Mouse (Mus musculus) G1E (cell line): ENCODE measurements around the gene Olfr655. TPM values are rescaled to one million over a fixed set of nuclear protein-coding genes. Genes with fewer than 3 reads are reported as not detected.

Source experiments
- ATAC-seq: 2 replicates; pipeline ENCODE4 v1.8.0; 2016; ENCODE audit warnings: mild to moderate bottlenecking; ENCODE audit not compliant: insufficient number of reproducible peaks, poor library complexity, low FRiP score, severe bottlenecking; ENCODE audit errors: extremely low read depth
- DNase-seq: peaks from one replicate; pipeline ENCODE4 v3.0.0; 2012; ENCODE audit warnings: low spot score
- H3K27me3 ChIP-seq: 2 replicates; pipeline ENCODE4 v1.6.1; 2012; ENCODE audit warnings: mild to moderate bottlenecking, low read length, inconsistent platforms; ENCODE audit not compliant: insufficient read depth
- H3K36me3 ChIP-seq: replicated peaks from 2 replicates; pipeline ENCODE3; 2012; ENCODE audit warnings: mild to moderate bottlenecking, inconsistent platforms
- H3K4me1 ChIP-seq: 2 replicates; pipeline ENCODE4 v1.6.1; 2012; ENCODE audit warnings: low read depth, low read length, inconsistent platforms, mixed read lengths; ENCODE audit not compliant: insufficient read depth
- H3K4me3 ChIP-seq: 2 replicates; pipeline ENCODE4 v1.5.1; 2012; ENCODE audit warnings: low read depth, mild to moderate bottlenecking, inconsistent platforms, low read length, moderate library complexity, mixed read lengths
- H3K9me3 ChIP-seq: replicated peaks from 2 replicates; pipeline ENCODE4 v1.6.1; 2012; ENCODE audit warnings: inconsistent platforms
- CTCF ChIP-seq: IDR thresholded peaks from 2 replicates; pipeline ENCODE4 v1.5.1; 2012; ENCODE audit warnings: low read depth, low read length, inconsistent platforms, mixed read lengths
- GATA1 ChIP-seq: IDR thresholded peaks from 2 replicates; pipeline ENCODE4 v1.6.1; 2012; ENCODE audit warnings: borderline replicate concordance, low read length, inconsistent platforms, mixed read lengths
- GATA2 ChIP-seq: IDR thresholded peaks from 2 replicates; pipeline ENCODE4 v1.6.1; 2012; ENCODE audit warnings: low read depth, low read length, inconsistent platforms, borderline replicate concordance
- POLR2AphosphoS5 ChIP-seq: IDR thresholded peaks from 2 replicates; pipeline ENCODE4 v1.6.1; 2012; ENCODE audit warnings: low read depth, low read length, inconsistent platforms; ENCODE audit not compliant: insufficient replicate concordance
- TAL1 ChIP-seq: conservative IDR thresholded peaks from 2 replicates; pipeline ENCODE4 v1.6.1; 2012; ENCODE audit warnings: low read depth, low read length, inconsistent platforms, mixed read lengths
- polyA plus RNA-seq: library from polyadenylated mRNA; stranded (reverse); fragments of >175 nt; gene quantifications from 2 replicates; pipeline ENCODE4 v1.2.3, GENCODE M21; 2012
- total RNA-seq, 2 experiments: library from RNA; stranded (forward) in 1 of 2; stranded (reverse) in 1 of 2; fragments of 200-1000 nt in 1 of 2; fragments of >200 nt in 1 of 2; fragmentation: Nextera tagmentation in 1 of 2; gene quantifications; 2 replicates each; pipeline ENCODE4 v1.2.3; 2014 to 2017

Gene Olfr655
- total and polyA plus RNA-seq, 3 experiments = 0.33 TPM; not detected in 2

DNA sequence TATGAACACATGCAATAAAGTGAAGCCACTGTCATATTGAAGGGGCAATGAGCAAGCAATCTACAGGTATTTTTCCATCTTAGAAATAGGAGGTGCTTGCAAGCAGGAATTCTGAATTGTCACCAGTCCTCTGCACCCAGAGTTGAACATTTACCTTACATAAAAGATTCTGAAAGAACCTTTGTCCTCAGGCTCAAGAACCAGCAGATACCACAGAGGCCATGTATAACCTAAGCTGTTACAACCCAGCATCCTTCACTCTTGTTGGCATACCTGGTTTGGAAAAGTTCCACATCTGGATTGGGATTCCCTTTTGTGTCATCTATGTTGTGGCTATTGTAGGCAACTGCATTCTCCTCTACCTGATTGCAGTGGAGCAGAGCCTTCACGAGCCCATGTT, 48.9 kb downstream of the Olfr655 start:
- no peaks in the 10 kb centered on the region for H3K4me1 ChIP-seq
- H3K27me3 ChIP-seq = no peaks in the 10 kb centered on the region
- DNase-seq (no peak), ATAC-seq (no peak)
- H3K9me3 ChIP-seq = no peaks in the 10 kb centered on the region
- TF ChIP-seq GATA2 (no peak), TAL1 (no peak), POLR2AphosphoS5 (no peak), GATA1 (no peak), CTCF (no peak)
- no peak overlapping the region for H3K4me3 ChIP-seq
- no peaks in the 10 kb centered on the region for H3K36me3 ChIP-seq

DNA sequence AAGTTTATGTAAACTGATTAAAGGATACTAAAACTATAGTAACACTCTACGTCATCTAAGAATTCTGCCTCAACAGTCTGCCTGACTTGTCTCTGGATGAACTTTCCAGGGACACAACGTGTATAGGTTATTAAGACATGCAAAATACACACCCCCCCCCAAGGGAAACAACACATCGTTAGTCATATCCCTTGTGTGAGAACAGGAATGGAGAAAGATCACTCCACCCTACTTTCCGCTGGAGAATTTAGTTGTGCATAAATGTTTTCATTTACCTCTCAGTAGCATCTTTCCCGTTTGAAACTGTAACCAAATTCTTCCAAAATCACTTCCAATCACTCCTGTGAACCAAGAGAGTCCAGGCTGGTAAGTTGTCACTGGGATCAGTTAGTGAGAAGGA, 51.7 kb downstream of the Olfr655 start, which contains the start of gene Olfr651:
Olfr651 (plus strand) TSS at position 301 of the 400 bp plus-strand sequence.
- Histone ChIP-seq H3K4me3 (no peak within 1 kb of the TSS), H3K36me3 (no peaks in the 10 kb centered on the region), H3K9me3 (no peaks in the 10 kb centered on the region), H3K27me3 (no peaks in the 10 kb centered on the region), H3K4me1 (no peaks in the 10 kb centered on the region)
- DNase-seq (no peak), ATAC-seq (no peak)
- TF ChIP-seq TAL1 (no peak), GATA2 (no peak), GATA1 (no peak), CTCF (no peak), POLR2AphosphoS5 (no peak)

Other genes starting within 250 kb of the Olfr655 start
- gene Trim12c, start 248.4 kb downstream of the Olfr655 start, total RNA-seq (2014; fragmentation: Nextera tagmentation) = 20.3 and 20.5 TPM in 2 replicates
- 45.8 and 61.2 TPM in 2 replicates for gene Trim12c, start 248.4 kb downstream of the Olfr655 start, total RNA-seq (2017)
- 0.68 and 1.3 TPM in 2 replicates for gene Trim12c, start 248.4 kb downstream of the Olfr655 start, polyA plus RNA-seq
- gene Trim30b, start 231.9 kb downstream of the Olfr655 start, total RNA-seq (2014; fragmentation: Nextera tagmentation) = not detected in 2 replicates
- gene Trim30b, start 231.9 kb downstream of the Olfr655 start, total RNA-seq (2017) = 0.12 and 0.22 TPM in 2 replicates
- gene Trim30b, start 231.9 kb downstream of the Olfr655 start, polyA plus RNA-seq = not detected in 2 replicates
- not detected in 2 replicates for gene Trim30c, start 200.9 kb downstream of the Olfr655 start, total RNA-seq (2014; fragmentation: Nextera tagmentation)
- gene Trim30c, start 200.9 kb downstream of the Olfr655 start, total RNA-seq (2017) = not detected in 2 replicates
- not detected in 2 replicates for gene Trim30c, start 200.9 kb downstream of the Olfr655 start, polyA plus RNA-seq
- 0.87 TPM in 1 of 2 replicates, not detected in the other for gene Trim30a, start 136.6 kb downstream of the Olfr655 start, total RNA-seq (2014; fragmentation: Nextera tagmentation)
- 0.58 and 0.60 TPM in 2 replicates for gene Trim30a, start 136.6 kb downstream of the Olfr655 start, total RNA-seq (2017)
- 0.02 TPM in 2 replicates for gene Trim30a, start 136.6 kb downstream of the Olfr655 start, polyA plus RNA-seq
- gene Trim30d, start 93.9 kb downstream of the Olfr655 start, total RNA-seq (2014; fragmentation: Nextera tagmentation) = not detected in 2 replicates
- gene Trim30d, start 93.9 kb downstream of the Olfr655 start, total RNA-seq (2017) = 0.11 TPM in 1 of 2 replicates, not detected in the other
- gene Trim30d, start 93.9 kb downstream of the Olfr655 start, polyA plus RNA-seq = not detected in 2 replicates
- gene Olfr651, start 51.6 kb downstream of the Olfr655 start, total RNA-seq (2014; fragmentation: Nextera tagmentation) = not detected in 2 replicates
- 0.12 TPM in 1 of 2 replicates, not detected in the other for gene Olfr651, start 51.6 kb downstream of the Olfr655 start, total RNA-seq (2017)
- not detected in 2 replicates for gene Olfr651, start 51.6 kb downstream of the Olfr655 start, polyA plus RNA-seq
- not detected in 2 replicates for gene Olfr652, start 40.9 kb downstream of the Olfr655 start, total RNA-seq (2014; fragmentation: Nextera tagmentation)
- 0.22 and 0.29 TPM in 2 replicates for gene Olfr652, start 40.9 kb downstream of the Olfr655 start, total RNA-seq (2017)
- gene Olfr652, start 40.9 kb downstream of the Olfr655 start, polyA plus RNA-seq = not detected in 2 replicates
- not detected in 2 replicates for gene Olfr653, start 24.5 kb downstream of the Olfr655 start, total RNA-seq (2014; fragmentation: Nextera tagmentation)
- gene Olfr653, start 24.5 kb downstream of the Olfr655 start, total RNA-seq (2017) = 0.05 and 0.12 TPM in 2 replicates
- gene Olfr653, start 24.5 kb downstream of the Olfr655 start, polyA plus RNA-seq = not detected in 2 replicates
- not detected in 2 replicates for gene Olfr654, start 14.8 kb downstream of the Olfr655 start, total RNA-seq (2014; fragmentation: Nextera tagmentation)
- 0.06 and 0.27 TPM in 2 replicates for gene Olfr654, start 14.8 kb downstream of the Olfr655 start, total RNA-seq (2017)
- gene Olfr654, start 14.8 kb downstream of the Olfr655 start, polyA plus RNA-seq = not detected in 2 replicates
- gene Olfr656, start 12.2 kb upstream of the Olfr655 start, total RNA-seq (2014; fragmentation: Nextera tagmentation) = not detected in 2 replicates
- 0.05 and 0.06 TPM in 2 replicates for gene Olfr656, start 12.2 kb upstream of the Olfr655 start, total RNA-seq (2017)
- gene Olfr656, start 12.2 kb upstream of the Olfr655 start, polyA plus RNA-seq = not detected in 2 replicates
- gene Olfr657, start 23.0 kb upstream of the Olfr655 start, total RNA-seq (2014; fragmentation: Nextera tagmentation) = not detected in 2 replicates
- gene Olfr657, start 23.0 kb upstream of the Olfr655 start, total RNA-seq (2017) = 0.06 TPM in 1 of 2 replicates, not detected in the other
- not detected in 2 replicates for gene Olfr657, start 23.0 kb upstream of the Olfr655 start, polyA plus RNA-seq
- not detected in 2 replicates for gene Olfr658, start 45.5 kb upstream of the Olfr655 start, total RNA-seq (2014; fragmentation: Nextera tagmentation)
- gene Olfr658, start 45.5 kb upstream of the Olfr655 start, total RNA-seq (2017) = 0.16 TPM in 1 of 2 replicates, not detected in the other
- gene Olfr658, start 45.5 kb upstream of the Olfr655 start, polyA plus RNA-seq = not detected in 2 replicates
- not detected in 2 replicates for gene Olfr659, start 65.0 kb upstream of the Olfr655 start, total RNA-seq (2014; fragmentation: Nextera tagmentation)
- gene Olfr659, start 65.0 kb upstream of the Olfr655 start, total RNA-seq (2017) = 0.05 TPM in 1 of 2 replicates, not detected in the other
- gene Olfr659, start 65.0 kb upstream of the Olfr655 start, polyA plus RNA-seq = not detected in 2 replicates
- not detected in 2 replicates for gene Olfr661, start 84.7 kb upstream of the Olfr655 start, total RNA-seq (2014; fragmentation: Nextera tagmentation)
- 0.11 and 0.12 TPM in 2 replicates for gene Olfr661, start 84.7 kb upstream of the Olfr655 start, total RNA-seq (2017)
- gene Olfr661, start 84.7 kb upstream of the Olfr655 start, polyA plus RNA-seq = not detected in 2 replicates
- not detected in 2 replicates for gene Usp17le, start 175.7 kb upstream of the Olfr655 start, total RNA-seq (2014; fragmentation: Nextera tagmentation)
- gene Usp17le, start 175.7 kb upstream of the Olfr655 start, total RNA-seq (2017) = 0.12 and 0.16 TPM in 2 replicates
- not detected in 2 replicates for gene Usp17le, start 175.7 kb upstream of the Olfr655 start, polyA plus RNA-seq
- not detected in 2 replicates for gene Usp17lb, start 240.8 kb upstream of the Olfr655 start, total RNA-seq (2014; fragmentation: Nextera tagmentation)
- gene Usp17lb, start 240.8 kb upstream of the Olfr655 start, total RNA-seq (2017) = 0.11 TPM in 1 of 2 replicates, not detected in the other
- not detected in 2 replicates for gene Usp17lb, start 240.8 kb upstream of the Olfr655 start, polyA plus RNA-seq